Mouse (Mus musculus) hindbrain, embryonic 11.5 days (tissue): ENCODE data around the gene Rpa2. TPM values are rescaled to one million over a fixed set of nuclear protein-coding genes. Genes with fewer than 3 reads are reported as not detected.
"Not testable (repeated sequence)": the region's sequence is repeated elsewhere in the genome, so short reads cannot be mapped to it uniquely, and the experiment has no call there.

Source experiments
- ATAC-seq: fragments of 200-750 bp; cut with Nextera tagmentation; 2 replicates; pipeline ENCODE4 v1.8.0; 2017; ENCODE audit warnings: mild to moderate bottlenecking, moderate TSS enrichment, moderate library complexity; ENCODE audit not compliant: low FRiP score
- DNase-seq: peaks from one replicate; pipeline ENCODE4 v3.0.0-alpha.2; 2015; ENCODE audit warnings: low spot score
- H3K27ac ChIP-seq: fragments of 300-500 bp; sonication (generic); 2 replicates; pipeline ENCODE4 v1.5.1; 2014; ENCODE audit warnings: mild to moderate bottlenecking, low read depth, low read length
- H3K27me3 ChIP-seq: fragments of 300-500 bp; sonication (generic); 2 replicates; pipeline ENCODE4 v1.6.1; 2014; ENCODE audit warnings: mild to moderate bottlenecking, low read length, moderate library complexity, mixed read lengths; ENCODE audit not compliant: control insufficient read depth, insufficient read depth
- H3K36me3 ChIP-seq: fragments of 300-500 bp; sonication (generic); 2 replicates; pipeline ENCODE4 v1.6.1; 2014; ENCODE audit warnings: mild to moderate bottlenecking, low read length, moderate library complexity, mixed read lengths; ENCODE audit not compliant: control insufficient read depth, insufficient read depth
- H3K4me1 ChIP-seq: fragments of 300-500 bp; sonication (generic); replicated peaks from 2 replicates; pipeline ENCODE4 v1.6.1; 2014; ENCODE audit warnings: low read length, mixed read lengths; ENCODE audit not compliant: control insufficient read depth, insufficient read depth
- H3K4me2 ChIP-seq: fragments of 300-500 bp; sonication (generic); replicated peaks from 2 replicates; pipeline ENCODE4 v1.6.1; 2014; ENCODE audit warnings: mild to moderate bottlenecking, low read depth, low read length
- H3K4me3 ChIP-seq: fragments of 300-500 bp; sonication (generic); 2 replicates; pipeline ENCODE4 v1.5.1; 2014; ENCODE audit warnings: low read depth, low read length
- H3K9ac ChIP-seq: fragments of 300-500 bp; sonication (generic); 2 replicates; pipeline ENCODE4 v1.6.1; 2014; ENCODE audit warnings: low read depth, low read length
- H3K9me3 ChIP-seq: fragments of 300-500 bp; sonication (generic); 2 replicates; pipeline ENCODE4 v1.6.1; 2016; ENCODE audit warnings: low read length; ENCODE audit not compliant: control insufficient read depth
- WGBS: fragments of 180-500 bp; shearing (Covaris S2); extraction: QIAGEN DNeasy Blood & Tissue Kit; methylation state at CpG from one replicate; pipeline ENCODE4 v1.1.7; 2014; 5-methylcytosine and 5-hydroxymethylcytosine counted together
- polyA plus RNA-seq: library from polyadenylated mRNA; unstranded; fragments of >200 nt; fragmentation: Nextera tagmentation; extraction: Ambion mirVana; gene quantifications from 2 replicates; pipeline ENCODE4 v1.2.1, GENCODE M21; 2014

Rpa2 gene
- polyA plus RNA-seq, 1 experiment from 2014 or later: 121 TPM

GRCm38 (mm10) chr4:132756974-132757373 lies 11.2 kb upstream of the Rpa2 start, which contains the start of gene Smpdl3b:
Gene Smpdl3b, minus strand, starts transcription at chr4:132757252.
- Histone ChIP-seq H3K4me2 (peak within 1 kb of the TSS; percentile 62), H3K4me1 (no peaks in the 10 kb centered on the region), H3K27me3 (peaks cover 4% of the 10 kb centered on the region; the same call in 1 of the 2 replicates), H3K4me3 (peak within 1 kb of the TSS; percentile 31), H3K9ac (peak within 1 kb of the TSS; percentile 56), H3K36me3 (no peaks in the 10 kb centered on the region), H3K9me3 (no peaks in the 10 kb centered on the region), H3K27ac (no peak within 1 kb of the TSS)
- ATAC-seq (no peak), DNase-seq (peak; percentile 77)
- 1% methylated on average over 22 of the region's 22 CpGs for WGBS

- Histone ChIP-seq H3K9ac (no peak overlapping the region), H3K36me3 (no peaks in the 10 kb centered on the region), H3K27me3 (peaks cover 4% of the 10 kb centered on the region; the same call in 1 of the 2 replicates), H3K4me3 (no peak overlapping the region), H3K9me3 (no peaks in the 10 kb centered on the region), H3K27ac (no peak overlapping the region), H3K4me1 (no peaks in the 10 kb centered on the region), H3K4me2 (no peak overlapping the region)
- no peak for DNase-seq
- ATAC-seq: no peak
- 85% methylated on average over 7 of the region's 7 CpGs for WGBS
Measured at GRCm38 (mm10) chr4:132757633-132758351, 10.3 kb upstream of the Rpa2 start.

- Histone ChIP-seq H3K9me3 (no peaks in the 10 kb centered on the region), H3K9ac (no peak overlapping the region), H3K4me3 (no peak overlapping the region), H3K27ac (no peak overlapping the region), H3K27me3 (peaks cover 4% of the 10 kb centered on the region; the same call in 1 of the 2 replicates), H3K4me1 (no peaks in the 10 kb centered on the region), H3K4me2 (no peak overlapping the region), H3K36me3 (no peaks in the 10 kb centered on the region)
- 83% methylated on average over 3 of the region's 3 CpGs for WGBS
- ATAC-seq (no peak), DNase-seq (no peak)
Measured at GRCm38 (mm10) chr4:132760296-132760695, 7.8 kb upstream of the Rpa2 start.

GRCm38 (mm10) chr4:132762602-132763001 lies 5.5 kb upstream of the Rpa2 start:
- Histone ChIP-seq H3K4me1 (no peaks in the 10 kb centered on the region), H3K9ac (no peak overlapping the region), H3K4me3 (no peak overlapping the region), H3K9me3 (no peaks in the 10 kb centered on the region), H3K27ac (no peak overlapping the region), H3K4me2 (no peak overlapping the region), H3K27me3 (no peaks in the 10 kb centered on the region; the same call in 1 of the 2 replicates), H3K36me3 (no peaks in the 10 kb centered on the region)
- 79% methylated on average over 6 of the region's 6 CpGs for WGBS
- ATAC-seq (no peak), DNase-seq (no peak)

GRCm38 (mm10) chr4:132763125-132763524 lies 5.0 kb upstream of the Rpa2 start:
- not testable (repeated sequence) for H3K27me3 ChIP-seq, H3K27ac ChIP-seq, H3K9me3 ChIP-seq, H3K4me3 ChIP-seq, H3K4me1 ChIP-seq, ATAC-seq, H3K9ac ChIP-seq, H3K36me3 ChIP-seq, H3K4me2 ChIP-seq, DNase-seq
- WGBS: 82% methylated on average over 3 of the region's 3 CpGs

- Histone ChIP-seq H3K4me2 (no peak overlapping the region), H3K9ac (no peak overlapping the region), H3K4me1 (no peaks in the 10 kb centered on the region), H3K36me3 (peaks cover 18% of the 10 kb centered on the region), H3K4me3 (no peak overlapping the region), H3K9me3 (no peaks in the 10 kb centered on the region), H3K27ac (no peak overlapping the region), H3K27me3 (no peaks in the 10 kb centered on the region)
- no peak for ATAC-seq
- 94% methylated on average over 9 of the region's 9 CpGs for WGBS
- DNase-seq: no peak
Measured at GRCm38 (mm10) chr4:132771776-132772175, 3.6 kb downstream of the Rpa2 start.

DNA sequence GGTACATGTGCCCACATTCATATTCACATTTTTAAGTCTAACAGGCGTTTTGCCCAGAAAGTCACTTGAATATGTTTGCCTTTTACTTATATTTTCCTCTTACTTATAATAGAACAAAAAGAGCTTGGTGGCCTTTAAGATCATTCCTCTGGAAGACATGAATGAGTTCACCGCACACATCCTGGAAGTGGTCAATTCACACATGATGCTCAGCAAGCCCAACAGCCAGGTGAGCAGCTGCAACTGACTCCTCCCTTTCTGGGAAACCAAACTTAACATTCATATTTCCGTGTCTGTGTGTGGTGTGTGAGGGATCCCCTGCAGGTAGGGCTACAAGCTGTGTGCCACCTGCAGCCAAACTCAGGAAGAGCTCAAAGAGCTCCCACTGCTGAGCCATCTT lies 6.8 kb downstream of the Rpa2 start:
- DNase-seq: no peak
- H3K27ac ChIP-seq: no peak overlapping the region
- no peak for ATAC-seq
- H3K36me3 ChIP-seq: peaks cover 28% of the 10 kb centered on the region
- H3K4me2 ChIP-seq: no peak overlapping the region
- WGBS: 84% methylated on average over 3 of the region's 3 CpGs
- H3K9me3 ChIP-seq: no peaks in the 10 kb centered on the region
- no peak overlapping the region for H3K4me3 ChIP-seq
- H3K4me1 ChIP-seq: no peaks in the 10 kb centered on the region
- H3K9ac ChIP-seq: no peak overlapping the region
- H3K27me3 ChIP-seq: no peaks in the 10 kb centered on the region

GRCm38 (mm10) chr4:132776764-132777163 lies 8.6 kb downstream of the Rpa2 start:
- Histone ChIP-seq H3K27me3 (no peaks in the 10 kb centered on the region), H3K4me3 (no peak overlapping the region), H3K9me3 (no peaks in the 10 kb centered on the region), H3K36me3 (peaks cover 24% of the 10 kb centered on the region), H3K4me1 (no peaks in the 10 kb centered on the region), H3K9ac (no peak overlapping the region), H3K4me2 (no peak overlapping the region), H3K27ac (no peak overlapping the region)
- peak; percentile 53 for DNase-seq
- ATAC-seq: no peak
- WGBS: 90% methylated on average over 5 of the region's 5 CpGs

- Histone ChIP-seq H3K9ac (no peak overlapping the region), H3K36me3 (peaks cover 22% of the 10 kb centered on the region), H3K4me3 (no peak overlapping the region), H3K4me2 (no peak overlapping the region), H3K27me3 (no peaks in the 10 kb centered on the region), H3K27ac (no peak overlapping the region), H3K9me3 (no peaks in the 10 kb centered on the region), H3K4me1 (no peaks in the 10 kb centered on the region)
- ATAC-seq (no peak), DNase-seq (no peak)
- WGBS: 92% methylated on average over 6 of the region's 6 CpGs
Measured at GRCm38 (mm10) chr4:132778562-132779201, 10.6 kb downstream of the Rpa2 start.
